Mouse (Mus musculus): ENCODE results near the gene Ranbp3. TPM values are rescaled to one million over a fixed set of nuclear protein-coding genes. Genes with fewer than 3 reads are reported as not detected.
"Not testable (repeated sequence)": the region's sequence is repeated elsewhere in the genome, so short reads cannot be mapped to it uniquely, and the experiment has no call there.

The Ranbp3 gene
- 10 to 100 TPM; 85.9 to 91.2 (median 88.2) TPM for total RNA-seq (2022)

- peak; percentile 94 to 99 for DNase-seq (ENCODE audit: low spot score in 2 of 2)
These were observed at the start of gene Ranbp3 for GRCm38 (mm10) chr17:56672941-56673646. Ranbp3 (plus strand) TSS chr17:56673294.

- DNase-seq (ENCODE audit: low spot score in 2 of 2) = no peak
These were observed 47.6 kb upstream of the Ranbp3 start for GRCm38 (mm10) chr17:56625495-56625894.

GRCm38 (mm10) chr17:56626260-56626659 is 46.8 kb upstream of the Ranbp3 start:
- DNase-seq (ENCODE audit: low spot score in 2 of 2) = no peak

- peak; percentile 93 for DNase-seq (ENCODE audit: low spot score in 2 of 2)
These were observed 46.2 kb upstream of the Ranbp3 start, which contains the start of gene Lonp1 for GRCm38 (mm10) chr17:56626754-56627470. Lonp1 (minus strand) TSS chr17:56626887.

- DNase-seq (ENCODE audit: low spot score in 2 of 2) = no peak
These were observed 45.4 kb upstream of the Ranbp3 start, which contains the start of gene Catsperd for GRCm38 (mm10) chr17:56627530-56628277. Catsperd (plus strand) TSS chr17:56628143.

- DNase-seq (ENCODE audit: low spot score in 2 of 2) = not testable (repeated sequence)
These were observed 43.0 kb upstream of the Ranbp3 start for GRCm38 (mm10) chr17:56629800-56630781.

GRCm38 (mm10) chr17:56631807-56632206 is 41.3 kb upstream of the Ranbp3 start:
- DNase-seq (ENCODE audit: low spot score in 2 of 2) = no peak

- DNase-seq (ENCODE audit: low spot score in 2 of 2) = no peak
These were observed 39.1 kb upstream of the Ranbp3 start for GRCm38 (mm10) chr17:56634023-56634422.

- no peak for DNase-seq (ENCODE audit: low spot score in 2 of 2)
These were observed 29.9 kb upstream of the Ranbp3 start for GRCm38 (mm10) chr17:56643237-56643636.

- no peak for DNase-seq (ENCODE audit: low spot score in 2 of 2)
These were observed 25.5 kb upstream of the Ranbp3 start for GRCm38 (mm10) chr17:56647546-56647945.

- DNase-seq (ENCODE audit: low spot score in 2 of 2) = no peak
These were observed 21.3 kb upstream of the Ranbp3 start for GRCm38 (mm10) chr17:56651801-56652200.

GRCm38 (mm10) chr17:56654771-56655170 is 18.3 kb upstream of the Ranbp3 start:
- no peak for DNase-seq (ENCODE audit: low spot score in 2 of 2)

GRCm38 (mm10) chr17:56655311-56655710 is 17.8 kb upstream of the Ranbp3 start:
- no peak for DNase-seq (ENCODE audit: low spot score in 2 of 2)

- DNase-seq (ENCODE audit: low spot score in 2 of 2) = no peak
These were observed 16.9 kb upstream of the Ranbp3 start for GRCm38 (mm10) chr17:56656171-56656570.

GRCm38 (mm10) chr17:56663659-56664058 is 9.4 kb upstream of the Ranbp3 start:
- no peak for DNase-seq (ENCODE audit: low spot score in 2 of 2)

GRCm38 (mm10) chr17:56664333-56664732 is 8.8 kb upstream of the Ranbp3 start:
- no peak for DNase-seq (ENCODE audit: low spot score in 2 of 2)

- no peak for DNase-seq (ENCODE audit: low spot score in 2 of 2)
These were observed 6.7 kb upstream of the Ranbp3 start for GRCm38 (mm10) chr17:56666384-56666783.

GRCm38 (mm10) chr17:56667591-56667990 is 5.5 kb upstream of the Ranbp3 start:
- DNase-seq (ENCODE audit: low spot score in 2 of 2) = no peak

GRCm38 (mm10) chr17:56668384-56669144 is 4.5 kb upstream of the Ranbp3 start:
- DNase-seq (ENCODE audit: low spot score in 2 of 2) = peak; percentile 47 to 61

GRCm38 (mm10) chr17:56669766-56670165 is 3.3 kb upstream of the Ranbp3 start:
- DNase-seq (ENCODE audit: low spot score in 2 of 2) = no peak
